In the genomic region with DNA sequence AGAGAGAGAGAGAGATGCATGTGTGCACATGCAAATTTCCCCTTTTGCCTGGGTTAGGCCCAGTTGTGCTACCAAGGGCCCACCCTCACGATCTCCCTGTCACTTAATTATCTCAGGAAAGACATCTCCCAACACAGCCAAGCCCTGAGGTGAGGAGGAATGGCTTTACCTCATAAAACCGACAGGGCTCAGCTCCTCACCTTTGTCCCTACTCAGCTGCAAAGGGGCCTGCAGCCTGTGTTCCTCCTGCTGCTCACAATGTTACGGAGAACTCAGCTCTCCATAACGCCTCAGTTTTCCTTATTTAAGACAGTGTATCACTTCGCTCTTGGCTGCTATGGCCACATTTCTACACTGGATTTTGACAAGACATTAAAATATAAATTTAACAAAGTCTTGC, we compare ENCODE assay signal across 24 mouse cellular contexts.
A peak's percentile ranks its signal among the peaks of the same experiment; 100 is the strongest.
DNase-seq lines count a peak whose midpoint lies in the region; ATAC-seq and TF ChIP-seq lines count a peak whose summit lies in the region.
"Had no signal": no experiment of that assay in that cellular context is flagged by ENCODE, and none has a peak within 500 bp of the region (broad histone marks: within the 10 kb centered on the region; RNA-seq: fewer than 3 reads in every experiment).

No protein-coding gene starts in this region.

- no peaks in the 10 kb centered on the region for H3K27me3 ChIP-seq in embryonic facial prominence, embryonic 15.5 days
- H3K27me3 ChIP-seq in embryonic facial prominence, embryonic 10.5 days (replicated peaks; ENCODE audit: low read depth, poor library complexity, severe bottlenecking): no peaks in the 10 kb centered on the region
- no peaks in the 10 kb centered on the region for H3K27me3 ChIP-seq in hindbrain, embryonic 10.5 days (ENCODE audit: insufficient read depth, poor library complexity, severe bottlenecking)
- no peaks in the 10 kb centered on the region for H3K27me3 ChIP-seq in hindbrain, embryonic 11.5 days (ENCODE audit: control insufficient read depth, insufficient read depth, low read length)
- H3K27me3 ChIP-seq in intestine, postnatal 0 days (replicated peaks; ENCODE audit: control insufficient read depth, insufficient read depth, low read length): no peaks in the 10 kb centered on the region
- H3K27me3 ChIP-seq: CH12.LX; embryonic facial prominence, embryonic 13.5 days; Patski had no signal

- H3K9me3 ChIP-seq in embryonic facial prominence, embryonic 15.5 days (replicated peaks): no peaks in the 10 kb centered on the region
- no peaks in the 10 kb centered on the region for H3K9me3 ChIP-seq in embryonic facial prominence, embryonic 10.5 days
- no peaks in the 10 kb centered on the region for H3K9me3 ChIP-seq in hindbrain, embryonic 10.5 days
- no peaks in the 10 kb centered on the region for H3K9me3 ChIP-seq in hindbrain, embryonic 11.5 days (ENCODE audit: control insufficient read depth, low read length)
- H3K9me3 ChIP-seq in intestine, postnatal 0 days (ENCODE audit: control insufficient read depth): no peaks in the 10 kb centered on the region
- H3K9me3 ChIP-seq: embryonic facial prominence, embryonic 13.5 days; forebrain, embryonic 13.5 days; forebrain, embryonic 15.5 days had no signal

- TF ChIP-seq CTCF in intestine, postnatal 0 days (IDR thresholded peaks at IDR 0.05; ENCODE audit: low read depth): peak; percentile 31
- TF ChIP-seq CTCF in left cerebral cortex, adult 2 months (IDR thresholded peaks at IDR 0.05): no peak

- H3K27ac ChIP-seq in embryonic facial prominence, embryonic 15.5 days (replicated peaks): 0 out of 2 replicates have a peak overlapping the region, but pooled peaks have one; percentile 17
- no peak overlapping the region for H3K27ac ChIP-seq in embryonic facial prominence, embryonic 10.5 days (replicated peaks)
- peak overlapping the region; percentile 12; the same call in 1 of the 2 replicates for H3K27ac ChIP-seq in hindbrain, embryonic 10.5 days
- H3K27ac ChIP-seq in hindbrain, embryonic 11.5 days (ENCODE audit: low read depth, low read length): no peak overlapping the region
- no peak overlapping the region for H3K27ac ChIP-seq in intestine, postnatal 0 days (ENCODE audit: low read depth, low read length)
- H3K27ac ChIP-seq in left cerebral cortex, adult 2 months: no peak overlapping the region
- H3K27ac ChIP-seq: embryonic facial prominence, embryonic 13.5 days; forebrain, embryonic 13.5 days; forebrain, embryonic 15.5 days had no signal

- H3K36me3 ChIP-seq in embryonic facial prominence, embryonic 15.5 days: no peaks in the 10 kb centered on the region
- H3K36me3 ChIP-seq in embryonic facial prominence, embryonic 10.5 days (replicated peaks): no peaks in the 10 kb centered on the region
- no peaks in the 10 kb centered on the region for H3K36me3 ChIP-seq in hindbrain, embryonic 10.5 days
- H3K36me3 ChIP-seq in hindbrain, embryonic 11.5 days (ENCODE audit: control insufficient read depth, insufficient read depth, low read length): no peaks in the 10 kb centered on the region
- H3K36me3 ChIP-seq in intestine, postnatal 0 days (ENCODE audit: control insufficient read depth, insufficient read depth): no peaks in the 10 kb centered on the region
- H3K36me3 ChIP-seq: embryonic facial prominence, embryonic 13.5 days; forebrain, embryonic 15.5 days; G1E had no signal

- no peak for ATAC-seq in embryonic facial prominence, embryonic 15.5 days (ENCODE audit: insufficient number of reproducible peaks, low FRiP score, low TSS enrichment, low read depth)
- ATAC-seq in hindbrain, embryonic 11.5 days (ENCODE audit: low FRiP score): no peak
- no peak for ATAC-seq in intestine, postnatal 0 days
- ATAC-seq in megakaryocyte, adult 5-6 weeks (ENCODE audit: poor library complexity, severe bottlenecking): no peak
- ATAC-seq: activated CD4-positive, CD25-positive, alpha-beta regulatory T cell, adult 4 months; CD4-positive, CD25-positive, alpha-beta regulatory T cell, adult 4 months; forebrain, embryonic 13.5 days; forebrain, postnatal 0 days; Patski had no signal

- intact Hi-C loops in left cerebral cortex, adult 2 months (cut with DNase I): no loop called here

- DNase-seq in embryonic facial prominence, embryonic 10.5 days (ENCODE audit: low spot score): no peak
- no peak for DNase-seq in hindbrain, embryonic 10.5 days (ENCODE audit: low spot score)
- DNase-seq in hindbrain, embryonic 11.5 days (ENCODE audit: low spot score): no peak
- no peak for DNase-seq in left cerebral cortex, adult 2 months (ENCODE audit: extremely low spot score in 1 of 2, low spot score in 2 of 2)
- DNase-seq: adrenal gland, adult 8-10 months; adrenal gland, postnatal 14 days; adrenal gland, postnatal 36 days; B cell, adult 2 months; cerebellum, adult 11-12 months; cerebellum, adult 2 months; cerebellum, postnatal 10 days; cerebellum, postnatal 25 days had no signal

- 61% methylated on average over 5 of the region's 5 CpGs for WGBS in embryonic facial prominence, embryonic 15.5 days
- WGBS in embryonic facial prominence, embryonic 10.5 days: 65% methylated on average over 5 of the region's 5 CpGs
- WGBS in hindbrain, embryonic 10.5 days: 65% methylated on average over 5 of the region's 5 CpGs
- 64% methylated on average over 5 of the region's 5 CpGs for WGBS in hindbrain, embryonic 11.5 days
- 46% methylated on average over 5 of the region's 5 CpGs for WGBS in intestine, postnatal 0 days

- no peak overlapping the region for H3K9ac ChIP-seq in embryonic facial prominence, embryonic 15.5 days
- H3K9ac ChIP-seq in hindbrain, embryonic 11.5 days (ENCODE audit: low read depth, low read length): no peak overlapping the region
- no peak overlapping the region for H3K9ac ChIP-seq in intestine, postnatal 0 days (ENCODE audit: low read depth, low read length)
- H3K9ac ChIP-seq: embryonic facial prominence, embryonic 13.5 days; forebrain, embryonic 13.5 days; forebrain, embryonic 15.5 days; forebrain, postnatal 0 days had no signal

- no peak overlapping the region for H3K4me3 ChIP-seq in embryonic facial prominence, embryonic 15.5 days (replicated peaks)
- H3K4me3 ChIP-seq in embryonic facial prominence, embryonic 10.5 days: no peak overlapping the region
- H3K4me3 ChIP-seq in hindbrain, embryonic 10.5 days: no peak overlapping the region
- no peak overlapping the region for H3K4me3 ChIP-seq in hindbrain, embryonic 11.5 days (ENCODE audit: low read depth, low read length)
- H3K4me3 ChIP-seq in intestine, postnatal 0 days (ENCODE audit: low read depth, low read length): no peak overlapping the region
- no peak overlapping the region for H3K4me3 ChIP-seq in left cerebral cortex, adult 2 months
- H3K4me3 ChIP-seq: embryonic facial prominence, embryonic 13.5 days; forebrain, embryonic 13.5 days; forebrain, embryonic 15.5 days had no signal

- no peaks in the 10 kb centered on the region for H3K4me1 ChIP-seq in embryonic facial prominence, embryonic 15.5 days
- H3K4me1 ChIP-seq in embryonic facial prominence, embryonic 10.5 days: no peaks in the 10 kb centered on the region
- no peaks in the 10 kb centered on the region for H3K4me1 ChIP-seq in hindbrain, embryonic 10.5 days (replicated peaks)
- H3K4me1 ChIP-seq in hindbrain, embryonic 11.5 days (replicated peaks; ENCODE audit: control insufficient read depth, insufficient read depth, low read length): no peaks in the 10 kb centered on the region
- H3K4me1 ChIP-seq in intestine, postnatal 0 days (replicated peaks; ENCODE audit: control insufficient read depth, insufficient read depth, low read length): no peaks in the 10 kb centered on the region
- H3K4me1 ChIP-seq: forebrain, embryonic 13.5 days; forebrain, embryonic 15.5 days had no signal

- no peak overlapping the region for H3K4me2 ChIP-seq in embryonic facial prominence, embryonic 15.5 days (replicated peaks)
- H3K4me2 ChIP-seq in hindbrain, embryonic 11.5 days (replicated peaks; ENCODE audit: low read depth, low read length): no peak overlapping the region
- no peak overlapping the region for H3K4me2 ChIP-seq in intestine, postnatal 0 days (replicated peaks; ENCODE audit: low read depth)
- H3K4me2 ChIP-seq: embryonic facial prominence, embryonic 13.5 days; forebrain, embryonic 13.5 days; forebrain, embryonic 15.5 days had no signal

Comparison
In these comparisons a context has a peak if more than half of its experiments do, and no peak if none do; other contexts are left out.
1. H3K27ac ChIP-seq: peak in embryonic facial prominence, embryonic 15.5 days (single experiment) and hindbrain, embryonic 10.5 days (single experiment); none in embryonic facial prominence, embryonic 10.5 days (single experiment), hindbrain, embryonic 11.5 days (single experiment), intestine, postnatal 0 days (single experiment) and left cerebral cortex, adult 2 months (single experiment).